Mouse (Mus musculus) liver, embryonic 14.5 days (tissue): ENCODE measurements around the gene Ppp1r15a. TPM values are rescaled to one million over a fixed set of nuclear protein-coding genes. Genes with fewer than 3 reads are reported as not detected.
A peak's percentile ranks its signal among the peaks of the same experiment; 100 is the strongest.

ENCODE experiments used
- ATAC-seq: fragments of 200-750 bp; cut with Nextera tagmentation; 2 replicates; pipeline ENCODE4 v1.8.0; 2017; ENCODE audit warnings: moderate number of reproducible peaks, mild to moderate bottlenecking, moderate library complexity; ENCODE audit not compliant: insufficient read depth
- DNase-seq, 3 experiments: peaks; one replicate each; pipeline ENCODE4 v3.0.0-alpha.2; 2012 to 2013; ENCODE audit warnings: low read depth in 3 of 3, low spot score in 3 of 3
- H3K27ac ChIP-seq: fragments of 300-500 bp; sonication (generic); 2 replicates; pipeline ENCODE4 v1.5.1; 2014; ENCODE audit warnings: moderate library complexity, mild to moderate bottlenecking, control low read depth, inconsistent platforms
- H3K27me3 ChIP-seq: fragments of 300-500 bp; sonication (generic); 2 replicates; pipeline ENCODE4 v1.6.1; 2014; ENCODE audit warnings: mild to moderate bottlenecking, low read length, moderate library complexity; ENCODE audit not compliant: control insufficient read depth, insufficient read depth
- H3K36me3 ChIP-seq: fragments of 300-500 bp; sonication (generic); replicated peaks from 2 replicates; pipeline ENCODE4 v1.6.1; 2014; ENCODE audit warnings: low read depth; ENCODE audit not compliant: control insufficient read depth, insufficient read depth
- H3K4me1 ChIP-seq, 2 experiments: fragments of 200-500 bp in 1 of 2; fragments of 300-500 bp in 1 of 2; sonication (generic) in 1 of 2; replicated peaks; 2 replicates each; pipeline ENCODE4 v1.6.1; 2012 to 2014; ENCODE audit warnings: antibody characterized with exemption in 1 of 2, inconsistent platforms in 1 of 2, low read length in 1 of 2; ENCODE audit not compliant: control insufficient read depth in 2 of 2, insufficient read depth in 2 of 2
- H3K4me2 ChIP-seq: fragments of 300-500 bp; sonication (generic); 2 replicates; pipeline ENCODE4 v1.6.1; 2014; ENCODE audit warnings: low read depth, mild to moderate bottlenecking, control low read depth, moderate library complexity
- H3K4me3 ChIP-seq, 2 experiments: fragments of 200-500 bp in 1 of 2; fragments of 300-500 bp in 1 of 2; sonication (generic) in 1 of 2; 2 replicates each; pipeline ENCODE4 v1.5.1; 2012 to 2014; ENCODE audit warnings: low read depth in 2 of 2, low read length in 2 of 2, mild to moderate bottlenecking in 2 of 2, control low read depth in 1 of 2, inconsistent platforms in 1 of 2, moderate library complexity in 1 of 2; ENCODE audit not compliant: insufficient read depth in 1 of 2
- H3K9ac ChIP-seq: fragments of 300-500 bp; sonication (generic); replicated peaks from 2 replicates; pipeline ENCODE4 v1.6.1; 2014; ENCODE audit warnings: mild to moderate bottlenecking, control low read depth, moderate library complexity
- H3K9me3 ChIP-seq: fragments of 300-500 bp; sonication (generic); 2 replicates; pipeline ENCODE4 v1.6.1; 2016; ENCODE audit warnings: low read length, mixed read lengths; ENCODE audit not compliant: control insufficient read depth
- CTCF ChIP-seq: IDR thresholded peaks from 2 replicates; pipeline ENCODE4 v1.5.1; 2016; ENCODE audit warnings: antibody characterized with exemption, low read depth, control low read depth
- EP300 ChIP-seq: IDR thresholded peaks from 2 replicates; pipeline ENCODE4 v1.6.1; 2016; ENCODE audit warnings: antibody characterized with exemption, low read depth
- WGBS: fragments of 180-500 bp; shearing (Covaris S2); extraction: QIAGEN DNeasy Blood & Tissue Kit; methylation state at CpG from one replicate; pipeline ENCODE4 v1.1.7; 2014; ENCODE audit not compliant: insufficient replicate concordance; 5-methylcytosine and 5-hydroxymethylcytosine counted together
- polyA plus RNA-seq, 2 experiments: library from polyadenylated mRNA; depleted of rRNA in 1 of 2; stranded (reverse) in 1 of 2; unstranded in 1 of 2; fragments of >200 nt; fragmentation: Nextera tagmentation in 1 of 2; extraction: Ambion mirVana in 1 of 2; gene quantifications; 2 replicates each; pipeline versions ENCODE4 v1.2.1 to v1.2.3; 2012 to 2014

Gene Ppp1r15a
- polyA plus RNA-seq, 2 experiments: 140 to 165 TPM

DNA sequence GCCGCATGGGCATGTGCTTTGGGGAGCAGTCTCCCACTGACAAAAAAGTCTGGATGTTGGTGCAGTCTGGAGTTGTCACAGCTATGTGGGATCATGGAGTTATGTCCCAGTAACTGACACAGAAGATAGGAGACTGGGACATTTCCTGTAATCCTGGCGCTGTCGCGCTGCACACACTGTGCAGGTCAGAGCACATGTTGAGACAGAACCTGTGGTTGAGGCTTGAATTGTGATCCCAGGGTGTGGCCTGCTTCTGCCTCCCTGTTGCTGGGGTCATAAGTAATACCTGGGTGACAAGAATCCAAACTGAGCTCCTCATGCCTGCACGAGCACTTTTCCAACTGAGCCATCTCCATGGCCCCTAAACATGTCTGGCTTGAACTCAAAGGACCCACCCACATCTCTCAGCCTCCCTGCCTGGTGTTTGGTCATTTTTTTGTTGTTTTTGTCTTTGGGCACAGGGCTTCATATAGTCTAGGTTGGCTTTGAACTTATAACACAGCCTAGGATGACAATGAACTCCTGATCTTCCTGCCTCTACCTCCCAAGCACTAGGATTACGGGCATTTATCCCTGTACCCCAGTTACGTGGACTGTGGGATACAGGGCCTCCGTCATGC lies 33.7 kb downstream of the Ppp1r15a start:
- WGBS: 90% methylated on average over 8 of the region's 8 CpGs

DNA sequence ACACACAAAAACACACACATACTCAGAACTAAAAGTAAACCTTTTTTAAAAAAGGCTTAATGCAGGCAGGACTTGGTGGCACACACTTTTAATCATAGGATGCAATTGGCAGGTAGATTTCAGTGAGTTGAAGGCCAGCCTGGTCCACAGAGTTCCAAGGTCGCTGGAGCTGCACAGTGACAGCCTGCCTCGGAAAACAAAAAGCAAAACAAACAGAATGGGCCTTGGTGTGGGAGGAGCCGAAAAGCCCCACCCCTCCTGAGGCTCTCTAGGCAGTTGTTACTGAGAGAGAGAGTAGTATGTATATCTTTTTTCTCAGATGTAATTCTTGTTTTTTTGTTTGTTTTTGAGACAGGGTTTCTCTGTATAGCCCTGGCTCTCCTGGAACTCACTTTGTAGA lies 34.8 kb downstream of the Ppp1r15a start:
- H3K27me3 ChIP-seq: no peaks in the 10 kb centered on the region

More for the DNA sequence above, 33.7 kb downstream of the Ppp1r15a start:
- no peak overlapping the region for H3K27ac ChIP-seq
- ATAC-seq (no peak), DNase-seq (no peak)
- H3K4me2 ChIP-seq: no peak overlapping the region
- no peak overlapping the region for H3K9ac ChIP-seq
- no peaks in the 10 kb centered on the region for H3K27me3 ChIP-seq
- H3K4me3 ChIP-seq: no peak overlapping the region
- TF ChIP-seq CTCF: no peak
- TF ChIP-seq EP300: no peak
- no peaks in the 10 kb centered on the region for H3K9me3 ChIP-seq
- H3K36me3 ChIP-seq: peaks cover 36% of the 10 kb centered on the region
- H3K4me1 ChIP-seq: peaks cover 14 to 30% of the 10 kb centered on the region in 2 experiments

DNA sequence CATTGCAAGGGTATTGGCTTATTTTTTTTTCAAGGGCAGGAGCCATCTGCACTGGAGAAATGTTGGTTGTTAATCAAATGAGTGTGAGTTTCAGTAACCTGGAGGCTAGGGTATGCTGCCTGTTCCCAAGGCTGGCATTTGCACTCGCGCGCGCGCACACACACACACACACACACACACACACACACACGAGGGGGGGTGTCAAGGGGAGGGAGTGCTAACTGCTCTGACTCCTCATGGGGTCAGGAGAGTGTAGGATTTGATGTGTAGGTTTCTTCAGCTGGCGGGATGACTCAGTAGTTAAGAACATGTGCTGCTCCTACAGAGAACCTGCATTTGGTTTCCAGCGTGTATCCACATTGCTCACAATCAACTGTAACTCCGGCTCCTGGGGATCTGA lies 35.2 kb downstream of the Ppp1r15a start:
- H3K9ac ChIP-seq: no peak overlapping the region
- H3K4me1 ChIP-seq: peaks cover 21 to 43% of the 10 kb centered on the region in 2 experiments

More for the DNA sequence above, 34.8 kb downstream of the Ppp1r15a start:
- peaks cover 31% of the 10 kb centered on the region for H3K36me3 ChIP-seq
- ATAC-seq: peak; percentile 55
- H3K9ac ChIP-seq: no peak overlapping the region; the same call in 1 of the 2 replicates
- H3K4me1 ChIP-seq: peaks cover 19 to 39% of the 10 kb centered on the region in 2 experiments
- no peaks in the 10 kb centered on the region for H3K9me3 ChIP-seq
- DNase-seq: no peak
- no peak for TF ChIP-seq EP300
- 11% methylated on average over 3 of the region's 3 CpGs for WGBS
- H3K27ac ChIP-seq: no peak overlapping the region; the same call in 1 of the 2 replicates
- no peak overlapping the region for H3K4me3 ChIP-seq
- peak overlapping the region; percentile 21 for H3K4me2 ChIP-seq

DNA sequence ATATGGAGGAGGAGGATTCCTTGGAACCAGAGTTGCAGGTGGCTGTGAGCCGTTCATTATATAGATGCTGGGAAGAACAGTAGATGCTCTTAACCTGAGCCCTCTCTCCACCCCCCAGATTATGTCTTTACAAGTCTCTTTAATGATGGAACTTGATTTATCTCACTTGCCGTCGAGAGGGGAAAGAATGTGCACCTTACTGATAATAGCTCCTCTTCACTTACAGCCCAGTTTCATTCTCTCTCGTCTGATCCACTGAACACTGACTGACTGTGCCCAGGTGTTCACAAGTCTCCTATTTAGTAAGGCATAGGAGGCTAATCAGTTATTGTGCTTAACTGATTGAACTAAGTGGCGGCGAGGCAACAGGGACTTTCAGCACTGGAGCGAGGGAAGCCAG lies 36.5 kb downstream of the Ppp1r15a start:
- TF ChIP-seq CTCF (no peak), EP300 (peak; percentile 67)
- Histone ChIP-seq H3K9ac (no peak overlapping the region), H3K27ac (no peak overlapping the region), H3K9me3 (no peaks in the 10 kb centered on the region), H3K4me3 (no peak overlapping the region), H3K27me3 (no peaks in the 10 kb centered on the region), H3K4me2 (peak overlapping the region; percentile 60), H3K36me3 (peaks cover 18% of the 10 kb centered on the region), H3K4me1 (peaks cover 21 to 43% of the 10 kb centered on the region in 2 experiments)
- DNase-seq (peak; percentile 58 to 62 (median 60)), ATAC-seq (peak; percentile 41)
- 27% methylated on average over 7 of the region's 7 CpGs for WGBS

More for the DNA sequence above, 35.2 kb downstream of the Ppp1r15a start:
- H3K9me3 ChIP-seq: no peaks in the 10 kb centered on the region
- TF ChIP-seq CTCF: no peak
- no peak for TF ChIP-seq EP300
- ATAC-seq (no peak), DNase-seq (no peak)
- H3K27me3 ChIP-seq: no peaks in the 10 kb centered on the region
- no peak overlapping the region for H3K4me3 ChIP-seq
- H3K4me2 ChIP-seq: peak overlapping the region; percentile 21
- 53% methylated on average over 9 of the region's 9 CpGs for WGBS
- peaks cover 30% of the 10 kb centered on the region for H3K36me3 ChIP-seq
- H3K27ac ChIP-seq: peak overlapping the region; percentile 19

DNA sequence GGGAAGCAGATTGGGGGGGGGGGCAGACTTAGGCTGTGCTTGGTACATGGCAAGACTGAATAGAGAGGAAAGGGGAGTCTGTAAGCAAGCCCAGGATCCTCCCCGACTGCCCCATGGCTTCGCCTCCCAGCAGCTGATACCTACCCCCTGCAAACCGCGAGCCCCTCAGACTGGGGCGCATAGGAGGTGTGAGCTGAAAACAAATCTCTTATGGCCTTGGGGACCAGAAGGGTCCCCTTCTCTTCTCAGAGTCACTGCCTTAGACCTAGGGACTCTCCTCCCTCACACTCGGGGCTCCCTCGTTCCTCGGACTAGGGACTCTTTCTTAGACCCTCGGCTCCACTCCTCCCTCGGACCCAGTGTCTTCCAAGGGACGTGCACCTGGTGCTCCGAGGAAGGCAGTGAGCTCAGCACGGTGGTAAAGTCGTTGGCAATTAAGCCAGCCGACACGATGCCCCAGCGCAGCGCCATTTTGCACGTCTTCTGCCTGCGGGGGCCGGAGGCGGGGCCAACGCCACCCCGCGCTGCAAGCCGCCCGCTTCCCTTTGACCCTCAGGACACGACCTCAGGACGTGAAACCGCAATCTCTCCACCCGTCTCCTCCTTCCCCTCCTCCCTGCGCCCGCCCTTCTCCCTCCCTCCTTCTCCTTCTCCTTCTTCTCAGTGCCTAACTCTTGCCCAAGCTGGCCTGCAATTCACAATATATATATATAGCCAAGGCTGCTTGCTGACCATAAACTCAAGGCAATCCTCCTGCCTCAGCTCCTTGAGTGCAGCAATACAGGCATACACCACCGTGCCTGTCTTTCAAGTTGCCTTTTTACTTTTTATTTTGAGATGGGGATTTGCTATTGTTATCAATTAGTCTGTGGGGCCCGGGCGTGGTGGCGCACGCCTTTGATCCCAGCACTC lies 37.5 kb downstream of the Ppp1r15a start, which contains the start of gene Dhdh:
Gene Dhdh (minus strand): TSS at position 513 of the 912 bp plus-strand sequence.
- peak; percentile 22 for ATAC-seq
- no peak within 1 kb of the TSS for H3K27ac ChIP-seq
- 5% methylated on average over 38 of the region's 38 CpGs for WGBS
- peak within 1 kb of the TSS; percentile 62 for H3K9ac ChIP-seq
- peak within 1 kb of the TSS; percentile 48 to 56 for H3K4me3 ChIP-seq
- H3K4me1 ChIP-seq: peaks cover 21 to 43% of the 10 kb centered on the region in 2 experiments
- no peaks in the 10 kb centered on the region for H3K9me3 ChIP-seq
- peak in 1 of 3 experiments; percentile 41 for DNase-seq
- peak within 1 kb of the TSS; percentile 60 for H3K4me2 ChIP-seq
- no peak for TF ChIP-seq CTCF
- no peak for TF ChIP-seq EP300
- H3K27me3 ChIP-seq: no peaks in the 10 kb centered on the region
- peaks cover 7% of the 10 kb centered on the region for H3K36me3 ChIP-seq
